Mouse (Mus musculus) adrenal gland, postnatal 25 days (tissue): ENCODE measurements around the gene Olfr190. TPM values are rescaled to one million over a fixed set of nuclear protein-coding genes. Genes with fewer than 3 reads are reported as not detected.
"Not testable (repeated sequence)": the region's sequence is repeated elsewhere in the genome, so short reads cannot be mapped to it uniquely, and the experiment has no call there.

Source experiments
- DNase-seq: peaks from one replicate; pipeline ENCODE4 v3.0.0; 2021; ENCODE audit warnings: mixed read lengths
- long read RNA-seq: library from polyadenylated mRNA; stranded (forward); transcript quantifications from one replicate; pipeline ENCODE4 v2.0.0, GENCODE M21; 2021
- total RNA-seq: library from RNA; stranded (reverse); gene quantifications from 2 replicates; pipeline ENCODE4 v1.2.3, GENCODE M21; 2021

Olfr190 gene
- not detected in 2 replicates for total RNA-seq
- long read RNA-seq, result 0 reads

GRCm38 (mm10) chr16:59077905-59078304 is at the start of gene Olfr190:
Gene Olfr190, minus strand, starts transcription at chr16:59078005.
- DNase-seq, result no peak

GRCm38 (mm10) chr16:59120969-59121368 is 43.2 kb upstream of the Olfr190 start, which contains the start of gene Olfr194:
Gene Olfr194, minus strand, starts transcription at chr16:59121069.
- DNase-seq, result no peak

GRCm38 (mm10) chr16:59111781-59112180 is 34.0 kb upstream of the Olfr190 start, which contains the start of gene Olfr193:
Gene Olfr193, minus strand, starts transcription at chr16:59111881.
- no peak for DNase-seq

- not testable (repeated sequence) for DNase-seq
Observed at GRCm38 (mm10) chr16:59108522-59108921, 30.7 kb upstream of the Olfr190 start.

DNA sequence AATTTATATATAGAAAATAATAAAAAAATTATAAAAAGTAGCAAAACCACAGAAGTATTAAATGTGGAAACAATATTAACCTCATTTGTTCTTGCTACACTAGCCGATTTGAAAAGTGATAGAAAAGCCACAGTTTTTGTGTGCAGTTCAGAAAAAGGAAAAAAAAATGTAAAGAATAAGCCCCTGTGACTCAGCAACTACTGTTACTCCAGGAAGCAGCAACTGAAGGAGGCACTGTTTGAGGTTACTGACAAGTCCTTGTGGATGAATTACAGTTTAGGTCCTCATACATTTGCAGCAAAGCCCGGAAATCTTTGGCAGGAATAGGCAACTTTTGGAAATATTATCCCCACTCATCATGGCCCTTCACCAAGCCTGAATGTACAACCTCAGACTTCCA is 27.5 kb upstream of the Olfr190 start:
- DNase-seq, result no peak

- DNase-seq, result not testable (repeated sequence)
Observed at GRCm38 (mm10) chr16:59089722-59090121, 11.9 kb upstream of the Olfr190 start, which contains the start of gene Olfr191. Gene Olfr191, minus strand, starts transcription at chr16:59089822.

DNA sequence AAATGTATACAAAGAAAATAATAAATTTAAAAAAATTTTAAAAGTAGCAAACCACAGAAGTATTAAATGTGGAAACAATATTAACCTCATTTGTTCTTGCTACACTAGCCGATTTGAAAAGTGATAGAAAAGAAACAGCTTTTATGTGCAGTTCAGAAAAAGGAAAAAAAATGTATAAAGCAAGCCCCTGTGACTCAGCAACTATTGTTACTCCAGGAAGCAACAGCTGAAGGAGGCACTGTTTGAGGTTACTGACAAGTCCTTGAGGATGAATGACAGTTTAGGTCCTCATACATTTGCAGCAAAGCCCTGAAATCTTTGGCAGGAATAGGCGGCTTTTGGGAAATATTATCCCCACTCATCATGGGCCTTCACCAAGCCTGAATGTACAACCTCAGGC is 3.3 kb upstream of the Olfr190 start:
- not testable (repeated sequence) for DNase-seq

- no peak for DNase-seq
Observed at GRCm38 (mm10) chr16:59073520-59073919, 4.3 kb downstream of the Olfr190 start.

DNA sequence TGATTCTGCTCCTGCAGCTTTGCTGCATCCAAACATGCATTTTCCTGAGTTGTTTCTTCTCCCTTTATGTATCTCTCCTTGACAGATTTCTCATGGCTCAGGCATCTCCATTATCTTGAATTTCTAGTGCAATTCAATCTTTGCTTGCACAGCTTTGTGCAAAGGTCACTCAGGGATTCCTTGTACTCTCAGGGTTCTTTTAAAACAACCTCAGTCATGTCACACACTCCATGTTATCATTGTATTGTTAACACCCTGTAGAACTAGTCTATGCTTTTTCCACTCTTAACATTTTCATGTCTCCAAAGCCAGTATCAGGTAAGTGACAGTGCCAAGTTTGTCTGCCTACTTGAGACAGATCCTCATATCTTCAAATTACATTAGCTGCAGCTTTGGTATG is 6.0 kb downstream of the Olfr190 start:
- DNase-seq, result no peak

- DNase-seq, result not testable (repeated sequence)
Observed at GRCm38 (mm10) chr16:59062411-59062810, 15.4 kb downstream of the Olfr190 start.

GRCm38 (mm10) chr16:59049286-59049685 is 28.5 kb downstream of the Olfr190 start:
- not testable (repeated sequence) for DNase-seq

GRCm38 (mm10) chr16:59048860-59049259 is 28.9 kb downstream of the Olfr190 start:
- no peak for DNase-seq

GRCm38 (mm10) chr16:59047579-59047978 is 30.2 kb downstream of the Olfr190 start:
- DNase-seq, result no peak

DNA sequence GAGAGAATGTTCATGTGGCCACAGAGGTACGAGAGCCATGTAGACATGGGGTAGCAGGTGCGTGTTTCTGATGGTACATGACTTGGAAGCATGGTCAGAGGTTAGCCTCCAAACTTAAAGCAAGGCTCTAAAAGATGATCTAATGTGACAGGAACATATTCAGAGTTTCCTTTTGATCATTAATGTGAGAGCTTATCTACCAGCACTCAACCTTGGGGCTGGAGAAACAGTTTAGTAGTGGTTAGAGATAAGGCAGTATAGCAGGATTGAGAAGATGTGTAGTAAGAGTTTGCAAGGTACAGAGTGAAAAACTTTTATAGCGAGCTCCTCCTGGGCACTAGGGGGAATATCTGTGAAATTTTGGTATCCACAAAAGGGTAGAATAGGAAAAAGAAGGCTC is 32.0 kb downstream of the Olfr190 start:
- no peak for DNase-seq

DNA sequence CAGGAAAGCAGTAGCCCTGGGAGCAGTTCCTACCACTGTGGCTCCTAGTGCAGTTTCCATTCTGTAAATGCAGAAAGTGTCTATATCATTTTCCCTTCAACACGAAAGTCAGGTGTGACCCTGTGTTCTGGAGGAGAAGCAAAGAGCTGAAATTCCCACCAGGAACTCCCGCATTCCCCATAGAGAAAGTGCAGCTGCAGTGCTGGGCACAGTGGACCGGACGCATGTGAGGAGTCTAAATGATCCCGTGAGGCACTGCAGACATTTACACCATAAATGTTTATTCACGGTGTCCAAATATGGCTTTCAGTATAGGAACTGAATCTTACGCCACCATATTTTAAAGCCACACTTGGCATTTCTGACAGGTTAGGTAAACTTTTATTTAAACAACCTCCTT is 38.1 kb downstream of the Olfr190 start, which contains the start of gene Olfr187:
Gene Olfr187, minus strand, starts transcription at position 58 of the 400 bp plus-strand sequence.
- DNase-seq, result no peak

GRCm38 (mm10) chr16:59030191-59030590 is 47.6 kb downstream of the Olfr190 start, which contains the start of gene Olfr186:
Gene Olfr186, minus strand, starts transcription at chr16:59030291.
- DNase-seq, result no peak

Other genes starting within 250 kb of the Olfr190 start
- gene Olfr177, start 203.2 kb downstream of the Olfr190 start, total RNA-seq, result not detected in 2 replicates
- not detected in 2 replicates for gene Olfr178, start 185.9 kb downstream of the Olfr190 start, total RNA-seq
- not detected in 2 replicates for gene Olfr181, start 149.2 kb downstream of the Olfr190 start, total RNA-seq
- not detected in 2 replicates for gene Olfr180, start 148.6 kb downstream of the Olfr190 start, total RNA-seq
- not detected in 2 replicates for gene Olfr183, start 82.6 kb downstream of the Olfr190 start, total RNA-seq
- gene Olfr186, start 47.7 kb downstream of the Olfr190 start, total RNA-seq, result not detected in 2 replicates
- gene Olfr187, start 38.2 kb downstream of the Olfr190 start, total RNA-seq, result not detected in 2 replicates
- gene Olfr191, start 11.8 kb upstream of the Olfr190 start, total RNA-seq, result not detected in 2 replicates
- not detected in 2 replicates for gene Olfr193, start 33.9 kb upstream of the Olfr190 start, total RNA-seq
- gene Olfr194, start 43.1 kb upstream of the Olfr190 start, total RNA-seq, result not detected in 2 replicates
- gene Olfr195, start 69.0 kb upstream of the Olfr190 start, total RNA-seq, result not detected in 2 replicates
- not detected in 2 replicates for gene Olfr196, start 92.4 kb upstream of the Olfr190 start, total RNA-seq
- gene Olfr198, start 125.5 kb upstream of the Olfr190 start, total RNA-seq, result not detected in 2 replicates
- gene Olfr199, start 141.8 kb upstream of the Olfr190 start, total RNA-seq, result not detected in 2 replicates
- gene Olfr201, start 194.6 kb upstream of the Olfr190 start, total RNA-seq, result not detected in 2 replicates
- gene Olfr202, start 208.8 kb upstream of the Olfr190 start, total RNA-seq, result not detected in 2 replicates
- not detected in 2 replicates for gene Olfr203, start 220.9 kb upstream of the Olfr190 start, total RNA-seq
- gene Olfr204, start 240.2 kb upstream of the Olfr190 start, total RNA-seq, result not detected in 2 replicates